Mouse (Mus musculus): Measurements from ENCODE around the gene Lhx8. TPM values are rescaled to one million over a fixed set of nuclear protein-coding genes. Genes with fewer than 3 reads are reported as not detected.

Gene Lhx8
- total RNA-seq, 1 experiment from 2014 or later: not detected

- no peak for ATAC-seq (replicated peaks; ENCODE audit: low read depth, poor library complexity, severe bottlenecking)
These were observed 3.2 kb downstream of the Lhx8 start for GRCm38 (mm10) chr3:154327110-154327882.

- ATAC-seq (replicated peaks; ENCODE audit: low read depth, poor library complexity, severe bottlenecking): no peak
These were observed 8.4 kb downstream of the Lhx8 start for GRCm38 (mm10) chr3:154321921-154322574.

- ATAC-seq (replicated peaks; ENCODE audit: low read depth, poor library complexity, severe bottlenecking): peak; percentile 77
These were observed 12.7 kb downstream of the Lhx8 start for GRCm38 (mm10) chr3:154317651-154318248.

GRCm38 (mm10) chr3:154305163-154305884, 25.1 kb downstream of the Lhx8 start:
- no peak for ATAC-seq (replicated peaks; ENCODE audit: low read depth, poor library complexity, severe bottlenecking)

- peak; percentile 50; the same call in 1 of the 2 replicates for ATAC-seq (replicated peaks; ENCODE audit: low read depth, poor library complexity, severe bottlenecking)
These were observed 29.4 kb downstream of the Lhx8 start for GRCm38 (mm10) chr3:154301102-154301501.

GRCm38 (mm10) chr3:154300006-154300405, 30.5 kb downstream of the Lhx8 start:
- no peak for ATAC-seq (replicated peaks; ENCODE audit: low read depth, poor library complexity, severe bottlenecking)

GRCm38 (mm10) chr3:154298490-154298889, 32.0 kb downstream of the Lhx8 start:
- ATAC-seq (replicated peaks; ENCODE audit: low read depth, poor library complexity, severe bottlenecking): no peak

GRCm38 (mm10) chr3:154297499-154297898, 33.0 kb downstream of the Lhx8 start:
- no peak for ATAC-seq (replicated peaks; ENCODE audit: low read depth, poor library complexity, severe bottlenecking)

GRCm38 (mm10) chr3:154294924-154295834, 35.3 kb downstream of the Lhx8 start:
- no peak for ATAC-seq (replicated peaks; ENCODE audit: low read depth, poor library complexity, severe bottlenecking)

GRCm38 (mm10) chr3:154293839-154294490, 36.5 kb downstream of the Lhx8 start:
- ATAC-seq (replicated peaks; ENCODE audit: low read depth, poor library complexity, severe bottlenecking): no peak

GRCm38 (mm10) chr3:154292126-154292525, 38.3 kb downstream of the Lhx8 start:
- ATAC-seq (replicated peaks; ENCODE audit: low read depth, poor library complexity, severe bottlenecking): no peak

GRCm38 (mm10) chr3:154290351-154290750, 40.1 kb downstream of the Lhx8 start:
- no peak for ATAC-seq (replicated peaks; ENCODE audit: low read depth, poor library complexity, severe bottlenecking)

- ATAC-seq (replicated peaks; ENCODE audit: low read depth, poor library complexity, severe bottlenecking): peak; percentile 47; the same call in 1 of the 2 replicates
These were observed 41.9 kb downstream of the Lhx8 start for GRCm38 (mm10) chr3:154288429-154289069.

GRCm38 (mm10) chr3:154287217-154287616, 43.2 kb downstream of the Lhx8 start:
- no peak for ATAC-seq (replicated peaks; ENCODE audit: low read depth, poor library complexity, severe bottlenecking)

GRCm38 (mm10) chr3:154285351-154285750, 45.1 kb downstream of the Lhx8 start:
- no peak for ATAC-seq (replicated peaks; ENCODE audit: low read depth, poor library complexity, severe bottlenecking)

GRCm38 (mm10) chr3:154284260-154284659, 46.2 kb downstream of the Lhx8 start:
- ATAC-seq (replicated peaks; ENCODE audit: low read depth, poor library complexity, severe bottlenecking): no peak

GRCm38 (mm10) chr3:154274681-154275080, 55.8 kb downstream of the Lhx8 start:
- ATAC-seq (replicated peaks; ENCODE audit: low read depth, poor library complexity, severe bottlenecking): no peak

GRCm38 (mm10) chr3:154269757-154270366, 60.6 kb downstream of the Lhx8 start:
- peak; percentile 100 for ATAC-seq (replicated peaks; ENCODE audit: low read depth, poor library complexity, severe bottlenecking)
